Mouse (Mus musculus) myocyte (in vitro differentiated cells): Measurements from ENCODE around the gene Il3ra. TPM values are rescaled to one million over a fixed set of nuclear protein-coding genes. Genes with fewer than 3 reads are reported as not detected.

Source experiments
- H3K27me3 ChIP-seq: one replicate; pipeline ENCODE4 v1.6.1; 2011; ENCODE audit not compliant: control insufficient read depth, insufficient read depth, insufficient read length
- H3K36me3 ChIP-seq: one replicate; pipeline ENCODE4 v1.6.1; 2011; ENCODE audit not compliant: control insufficient read depth, insufficient read depth
- H3K4me2 ChIP-seq: one replicate; pipeline ENCODE4 v1.6.1; 2011; ENCODE audit warnings: low read depth, control low read depth
- H3K4me3 ChIP-seq: one replicate; pipeline ENCODE4 v1.5.1; 2011; ENCODE audit warnings: mild to moderate bottlenecking, control low read depth, moderate library complexity
- H3K79me2 ChIP-seq: one replicate; pipeline ENCODE4 v1.6.1; 2011; ENCODE audit not compliant: control insufficient read depth, insufficient read depth
- H3ac ChIP-seq: one replicate; pipeline ENCODE4 v1.6.1; 2011; ENCODE audit not compliant: control insufficient read depth, insufficient read length
- CEBPB ChIP-seq: IDR thresholded peaks from 2 replicates; pipeline ENCODE4 v1.6.1; 2011; ENCODE audit warnings: mild to moderate bottlenecking, moderate library complexity; ENCODE audit not compliant: poor library complexity, insufficient read depth, severe bottlenecking
- E2F4 ChIP-seq: IDR thresholded peaks from one replicate; pipeline ENCODE4 v1.6.1; 2011; ENCODE audit warnings: mild to moderate bottlenecking, control low read depth, moderate library complexity; ENCODE audit not compliant: insufficient read depth
- MAX ChIP-seq: IDR thresholded peaks from one replicate; pipeline ENCODE4 v1.6.1; 2011; ENCODE audit warnings: low read depth, mild to moderate bottlenecking, control low read depth
- MYOD1 ChIP-seq, 3 experiments: IDR thresholded peaks; one replicate each; pipeline ENCODE4 v1.6.1; 2011; ENCODE audit warnings: control low read depth in 2 of 3, low read depth in 2 of 3, mild to moderate bottlenecking in 2 of 3, moderate library complexity in 1 of 3; ENCODE audit not compliant: insufficient read length in 2 of 3, control insufficient read depth in 1 of 3
- MYOG ChIP-seq, 3 experiments: IDR thresholded peaks; one replicate each; pipeline ENCODE4 v1.6.1; 2011; ENCODE audit warnings: control low read depth in 2 of 3, low read depth in 2 of 3, mild to moderate bottlenecking in 2 of 3; ENCODE audit not compliant: insufficient read length in 2 of 3, control insufficient read depth in 1 of 3, insufficient read depth in 1 of 3
- POLR2A ChIP-seq: IDR thresholded peaks from one replicate; pipeline ENCODE4 v1.6.1; 2011; ENCODE audit warnings: low read depth, mild to moderate bottlenecking, control low read depth, moderate library complexity; ENCODE audit not compliant: insufficient read length
- POLR2AphosphoS2 ChIP-seq: IDR thresholded peaks from one replicate; pipeline ENCODE4 v1.6.1; 2011; ENCODE audit warnings: low read depth, control low read depth; ENCODE audit not compliant: insufficient read length
- REST ChIP-seq: IDR thresholded peaks from one replicate; pipeline ENCODE4 v1.6.1; 2011; ENCODE audit warnings: mild to moderate bottlenecking, control low read depth, moderate library complexity; ENCODE audit not compliant: insufficient read depth, insufficient read length
- SRF ChIP-seq: IDR thresholded peaks from one replicate; pipeline ENCODE4 v1.6.1; 2011; ENCODE audit warnings: low read depth; ENCODE audit not compliant: control insufficient read depth, insufficient read length
- TCF12 ChIP-seq: IDR thresholded peaks from one replicate; pipeline ENCODE4 v1.6.1; 2011; ENCODE audit warnings: mild to moderate bottlenecking, control low read depth; ENCODE audit not compliant: poor library complexity, insufficient read depth, severe bottlenecking
- TCF3 ChIP-seq: IDR thresholded peaks from one replicate; pipeline ENCODE4 v1.6.1; 2011; ENCODE audit warnings: low read depth, control low read depth; ENCODE audit not compliant: insufficient read length
- USF1 ChIP-seq: IDR thresholded peaks from one replicate; pipeline ENCODE4 v1.6.1; 2011; ENCODE audit warnings: low read depth, mild to moderate bottlenecking, control low read depth, moderate library complexity
- polyA plus RNA-seq: library from polyadenylated mRNA; unstranded; fragments of >200 nt; fragmentation: generic; extraction: Trizol; gene quantifications from one replicate; pipeline ENCODE4 v1.2.1, GENCODE M21; 2012; ENCODE audit warnings: missing spikeins

Il3ra gene
- polyA plus RNA-seq, 1 experiment = 23.0 TPM

GRCm38 (mm10) chr14:14349485-14350262 is 3.6 kb downstream of the Il3ra start:
- H3K79me2 ChIP-seq = no peaks in the 10 kb centered on the region
- H3K4me3 ChIP-seq = no peak overlapping the region
- no peaks in the 10 kb centered on the region for H3K36me3 ChIP-seq
- TF ChIP-seq TCF3 = no peak
- TF ChIP-seq POLR2AphosphoS2 = no peak
- H3K4me2 ChIP-seq = no peak overlapping the region
- H3ac ChIP-seq = no peak overlapping the region
- no peaks in the 10 kb centered on the region for H3K27me3 ChIP-seq

- TF ChIP-seq SRF = no peak
- Histone ChIP-seq H3ac (no peak overlapping the region), H3K36me3 (no peaks in the 10 kb centered on the region), H3K4me3 (no peak overlapping the region), H3K4me2 (no peak overlapping the region), H3K79me2 (no peaks in the 10 kb centered on the region), H3K27me3 (no peaks in the 10 kb centered on the region)
Observed at GRCm38 (mm10) chr14:14350263-14351147, 4.4 kb downstream of the Il3ra start.

GRCm38 (mm10) chr14:14351148-14351455 is 5.0 kb downstream of the Il3ra start:
- no peaks in the 10 kb centered on the region for H3K36me3 ChIP-seq
- TF ChIP-seq CEBPB = no peak
- TF ChIP-seq REST = no peak
- no peak for TF ChIP-seq TCF3
- TF ChIP-seq POLR2A = no peak
- TF ChIP-seq MAX = no peak

GRCm38 (mm10) chr14:14351721-14352590 is 5.9 kb downstream of the Il3ra start:
- Histone ChIP-seq H3K79me2 (no peaks in the 10 kb centered on the region), H3K4me2 (no peak overlapping the region), H3ac (no peak overlapping the region), H3K4me3 (no peak overlapping the region), H3K36me3 (no peaks in the 10 kb centered on the region), H3K27me3 (no peaks in the 10 kb centered on the region)
- TF ChIP-seq POLR2A (no peak), TCF12 (no peak), REST (no peak), MYOG (IDR thresholded peaks at IDR 0.05; ENCODE audit: control insufficient read depth in 1 of 3, insufficient read depth in 1 of 3, insufficient read length in 2 of 3, low read depth in 2 of 3) (no peak), MYOD1 (IDR thresholded peaks at IDR 0.05; ENCODE audit: control insufficient read depth in 1 of 3, insufficient read length in 2 of 3, low read depth in 2 of 3) (no peak), SRF (no peak), USF1 (no peak), POLR2AphosphoS2 (no peak), MAX (no peak), TCF3 (no peak), E2F4 (no peak), CEBPB (no peak)

More at GRCm38 (mm10) chr14:14351148-14351455, 5.0 kb downstream of the Il3ra start:
- Histone ChIP-seq H3K27me3 (no peaks in the 10 kb centered on the region), H3K4me3 (no peak overlapping the region), H3K4me2 (no peak overlapping the region), H3ac (no peak overlapping the region), H3K79me2 (no peaks in the 10 kb centered on the region)

GRCm38 (mm10) chr14:14352606-14353005 is 6.5 kb downstream of the Il3ra start:
- H3K4me2 ChIP-seq = no peak overlapping the region

More at GRCm38 (mm10) chr14:14352606-14353005, 6.5 kb downstream of the Il3ra start:
- no peak overlapping the region for H3K4me3 ChIP-seq
- no peaks in the 10 kb centered on the region for H3K36me3 ChIP-seq
- H3K27me3 ChIP-seq = no peaks in the 10 kb centered on the region
- no peak overlapping the region for H3ac ChIP-seq
- H3K79me2 ChIP-seq = no peaks in the 10 kb centered on the region
- TF ChIP-seq SRF = no peak
- TF ChIP-seq USF1 = no peak
- no peak for TF ChIP-seq MYOD1 (IDR thresholded peaks at IDR 0.05; ENCODE audit: control insufficient read depth in 1 of 3, insufficient read length in 2 of 3, low read depth in 2 of 3)
- TF ChIP-seq MYOG (IDR thresholded peaks at IDR 0.05; ENCODE audit: control insufficient read depth in 1 of 3, insufficient read depth in 1 of 3, insufficient read length in 2 of 3, low read depth in 2 of 3) = no peak
- no peak for TF ChIP-seq E2F4
- TF ChIP-seq TCF12 = no peak
- no peak for TF ChIP-seq TCF3
- TF ChIP-seq CEBPB = no peak
- no peak for TF ChIP-seq POLR2AphosphoS2
- no peak for TF ChIP-seq REST
- no peak for TF ChIP-seq POLR2A
